Comparison of ENCODE assay signal across 33 mouse cellular contexts in the genomic region with DNA sequence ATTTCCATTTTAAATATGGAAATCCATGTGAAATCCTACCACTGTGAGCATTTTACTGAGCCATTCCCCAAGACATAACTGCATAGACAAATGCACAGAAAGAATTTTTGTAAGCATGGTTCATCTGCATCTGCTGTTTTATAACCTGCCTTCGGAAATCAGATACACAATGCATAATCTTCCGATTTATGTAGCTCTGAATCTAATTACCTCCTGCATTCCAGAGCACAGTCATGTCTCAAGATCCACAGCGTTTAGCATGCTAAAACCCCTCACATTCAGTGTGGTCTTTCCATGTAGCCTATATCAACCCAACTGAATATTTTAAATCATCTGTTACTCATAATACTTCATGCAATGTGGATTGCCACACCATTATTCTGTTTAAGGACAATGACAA.
"Had no signal": no experiment of that assay in that cellular context is flagged by ENCODE, and none has a peak within 500 bp of the region (broad histone marks: within the 10 kb centered on the region; RNA-seq: fewer than 3 reads in every experiment).

No protein-coding gene starts in this region.

- H3K36me3 ChIP-seq: heart, embryonic 15.5 days; hindbrain, embryonic 12.5 days; intestine, embryonic 15.5 days; kidney, embryonic 15.5 days had no signal

- H3K27me3 ChIP-seq: heart, embryonic 13.5 days; heart, embryonic 15.5 days; hindbrain, embryonic 12.5 days; hindbrain, embryonic 13.5 days; hindbrain, embryonic 15.5 days; intestine, embryonic 15.5 days; kidney, embryonic 15.5 days had no signal

- H3K27ac ChIP-seq: heart, embryonic 13.5 days; heart, embryonic 15.5 days; hindbrain, embryonic 10.5 days; hindbrain, embryonic 12.5 days; hindbrain, embryonic 13.5 days; hindbrain, embryonic 14.5 days; hindbrain, embryonic 15.5 days; hindbrain, postnatal 0 days; intestine, embryonic 15.5 days; kidney, embryonic 15.5 days; kidney, postnatal 0 days; layer of hippocampus, adult 2 months; left cerebral cortex, adult 2 months had no signal

- H3K9me3 ChIP-seq: heart, embryonic 13.5 days; heart, embryonic 15.5 days; hindbrain, embryonic 10.5 days; hindbrain, embryonic 12.5 days; hindbrain, embryonic 13.5 days; hindbrain, embryonic 15.5 days; intestine, embryonic 15.5 days; kidney, embryonic 15.5 days had no signal

- H3K4me2 ChIP-seq: heart, embryonic 13.5 days; heart, embryonic 15.5 days; hindbrain, embryonic 12.5 days; hindbrain, embryonic 13.5 days; hindbrain, embryonic 14.5 days; hindbrain, embryonic 15.5 days; intestine, embryonic 15.5 days; kidney, embryonic 15.5 days had no signal

- ATAC-seq: hindbrain, embryonic 16.5 days; hindbrain, postnatal 0 days; inflammation-experienced regulatory T-cells, adult 6 months; intestine, embryonic 15.5 days; intestine, embryonic 16.5 days; intestine, postnatal 0 days had no signal

- H3K4me1 ChIP-seq: hindbrain, embryonic 10.5 days; hindbrain, embryonic 12.5 days; intestine, embryonic 15.5 days; kidney, embryonic 15.5 days had no signal

- DNase-seq: heart, postnatal 10 days; heart, postnatal 14 days; heart, postnatal 36 days; heart, postnatal 4 days; kidney, adult 11 months; kidney, adult 18-20 months; kidney, adult 2 months; kidney, adult 8-10 months; kidney, adult 9 months; kidney, postnatal 10 days; kidney, postnatal 14 days; kidney, postnatal 25 days; kidney, postnatal 36 days; kidney, postnatal 4 days; layer of hippocampus, adult 9-11 months; layer of hippocampus, postnatal 36 days had no signal

- H3K4me3 ChIP-seq: heart, embryonic 13.5 days; heart, embryonic 15.5 days; hindbrain, embryonic 10.5 days; hindbrain, embryonic 12.5 days; hindbrain, embryonic 13.5 days; hindbrain, embryonic 15.5 days; intestine, embryonic 15.5 days; kidney, embryonic 15.5 days; layer of hippocampus, adult 2 months; left cerebral cortex, adult 2 months had no signal

- H3K9ac ChIP-seq: heart, embryonic 13.5 days; heart, embryonic 15.5 days; hindbrain, embryonic 12.5 days; hindbrain, embryonic 13.5 days; hindbrain, embryonic 14.5 days; hindbrain, embryonic 15.5 days; intestine, embryonic 15.5 days; kidney, embryonic 15.5 days had no signal
